Mouse (Mus musculus) megakaryocyte, embryonic 14.5 days (primary cell): ENCODE data around the gene Larp4.

Experiments
- FLI1 ChIP-seq: IDR thresholded peaks from 2 replicates; pipeline ENCODE4 v1.6.1; 2012; ENCODE audit warnings: low read length, inconsistent platforms, mixed read lengths
- GATA1 ChIP-seq: IDR thresholded peaks from 3 replicates; pipeline ENCODE4 v1.6.1; 2012; ENCODE audit warnings: mixed read lengths, low read length, inconsistent platforms, borderline replicate concordance

- TF ChIP-seq GATA1 (no peak), FLI1 (no peak)
Observed at GRCm38 (mm10) chr15:100041267-100042047, 71.6 kb downstream of the Larp4 start.
